In the genomic region with DNA sequence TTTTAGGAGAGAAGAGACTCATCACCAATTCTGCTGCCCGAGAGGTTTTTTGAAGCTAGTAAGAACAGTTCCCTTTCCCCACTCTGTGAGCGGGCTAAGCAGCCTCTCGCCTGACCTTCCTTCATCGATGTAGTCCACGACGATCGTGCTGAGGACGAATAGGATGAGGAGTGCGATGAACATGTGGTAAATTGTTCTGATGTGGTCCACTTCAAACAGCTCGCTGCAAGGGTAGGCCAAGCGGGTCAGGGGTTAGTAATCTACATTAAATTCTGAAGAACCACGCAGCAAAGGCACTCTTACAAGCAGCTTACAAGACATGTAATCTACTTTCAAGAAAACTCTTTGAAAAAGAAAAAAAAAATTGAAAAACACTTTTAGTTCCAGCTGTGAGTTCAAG, we compare ENCODE assay signal across 17 mouse cellular contexts. TPM values are rescaled to one million over a fixed set of nuclear protein-coding genes. Genes with fewer than 3 reads are reported as not detected.
"Had no signal": no experiment of that assay in that cellular context is flagged by ENCODE, and none has a peak within 500 bp of the region (broad histone marks: within the 10 kb centered on the region; RNA-seq: fewer than 3 reads in every experiment).

No protein-coding gene starts in this region.

- H3K27me3 ChIP-seq: neural tube, embryonic 12.5 days; neural tube, embryonic 13.5 days; neural tube, embryonic 15.5 days; stomach, embryonic 15.5 days had no signal

- H3K9me3 ChIP-seq: neural tube, embryonic 12.5 days; neural tube, embryonic 13.5 days; neural tube, embryonic 15.5 days; stomach, embryonic 15.5 days had no signal

- H3K4me3 ChIP-seq: neural tube, embryonic 12.5 days; neural tube, embryonic 13.5 days; neural tube, embryonic 15.5 days; stomach, embryonic 15.5 days had no signal

- H3K9ac ChIP-seq: neural tube, embryonic 12.5 days; neural tube, embryonic 13.5 days; neural tube, embryonic 15.5 days; stomach, embryonic 15.5 days had no signal

- H3K4me2 ChIP-seq: neural tube, embryonic 12.5 days; neural tube, embryonic 13.5 days; neural tube, embryonic 15.5 days; stomach, embryonic 15.5 days had no signal

- DNase-seq: retina, postnatal 1 day; right cerebral cortex, postnatal 14 days; right cerebral cortex, postnatal 4 days; spleen, adult 18-20 months; thymus, adult 18-20 months; thymus, adult 2 months; thymus, postnatal 14 days; thymus, postnatal 25 days; thymus, postnatal 36 days; thymus, postnatal 4 days had no signal

- H3K27ac ChIP-seq: neural tube, embryonic 12.5 days; neural tube, embryonic 13.5 days; neural tube, embryonic 15.5 days; stomach, embryonic 15.5 days; stomach, postnatal 0 days had no signal

- H3K4me1 ChIP-seq: neural tube, embryonic 12.5 days; neural tube, embryonic 13.5 days; neural tube, embryonic 15.5 days; stomach, embryonic 15.5 days had no signal

RNA-seq across cellular contexts. Expression of gene Axdnd1, which starts 21.3 kb away (rescaled TPM):
- polyA plus RNA-seq: neural tube, embryonic 12.5 days; neural tube, embryonic 15.5 days; small intestine, adult 2 months; spleen, adult 2 months had no signal
